Mouse (Mus musculus) erythroblast, embryonic 14.5 days (primary cell): ENCODE measurements at regions not wholly inside any gene's neighbourhood (a gene's known extent, or its start where the extent isn't known, plus 50 kb on each side); places are given as distances from the start of the nearest gene placed in this dataset.

Source experiments
- GATA1 ChIP-seq: IDR thresholded peaks from 2 replicates; pipeline ENCODE4 v1.6.1; 2012; ENCODE audit warnings: low read length, inconsistent platforms, mixed read lengths
- TAL1 ChIP-seq: IDR thresholded peaks from 3 replicates; pipeline ENCODE4 v1.6.1; 2012; ENCODE audit warnings: low read length, inconsistent platforms, mixed read lengths

- no peak for TF ChIP-seq GATA1
- TF ChIP-seq TAL1 = no peak
These were observed 595.7 kb downstream of the Bcl11a start for GRCm38 (mm10) chr11:24673248-24674207.
